Mouse (Mus musculus) frontal cortex, adult (tissue): ENCODE data around the gene Il18.
A peak's percentile ranks its signal among the peaks of the same experiment; 100 is the strongest.

Experiments
- ATAC-seq: cut with Nextera tagmentation; 2 replicates; pipeline ENCODE4 v1.9.2; 2017; ENCODE audit warnings: mild to moderate bottlenecking, moderate library complexity, mixed read lengths; ENCODE audit not compliant: low TSS enrichment

Il18 gene

GRCm38 (mm10) chr9:50553547-50553946, 1.1 kb upstream of the Il18 start:
- ATAC-seq = no peak

DNA sequence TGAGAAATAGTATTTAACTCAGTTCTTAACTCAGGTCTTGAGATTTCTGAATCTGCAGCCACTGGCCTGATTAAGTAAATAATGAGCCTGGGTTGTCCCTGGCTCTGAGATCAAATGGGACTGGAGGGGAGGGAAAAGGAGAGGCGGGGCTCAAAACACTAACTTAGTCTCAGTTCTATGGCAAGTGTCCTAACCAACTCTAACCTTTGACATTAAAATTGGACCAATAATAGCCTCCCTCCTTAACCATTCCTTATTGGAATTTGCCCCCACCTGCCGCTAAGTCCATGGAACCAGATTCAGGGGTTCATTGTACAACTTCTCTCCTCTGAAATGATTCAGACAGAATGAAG, 443 bp downstream of the Il18 start, which contains the start of gene Bco2:
Gene Bco2 (minus strand): TSS at position 88 of the 353 bp plus-strand sequence.
- peak; percentile 36 for ATAC-seq

GRCm38 (mm10) chr9:50561145-50561917, 6.7 kb downstream of the Il18 start, which contains the start of gene Tex12:
Tex12 (minus strand) TSS chr9:50561325.
- ATAC-seq = no peak

DNA sequence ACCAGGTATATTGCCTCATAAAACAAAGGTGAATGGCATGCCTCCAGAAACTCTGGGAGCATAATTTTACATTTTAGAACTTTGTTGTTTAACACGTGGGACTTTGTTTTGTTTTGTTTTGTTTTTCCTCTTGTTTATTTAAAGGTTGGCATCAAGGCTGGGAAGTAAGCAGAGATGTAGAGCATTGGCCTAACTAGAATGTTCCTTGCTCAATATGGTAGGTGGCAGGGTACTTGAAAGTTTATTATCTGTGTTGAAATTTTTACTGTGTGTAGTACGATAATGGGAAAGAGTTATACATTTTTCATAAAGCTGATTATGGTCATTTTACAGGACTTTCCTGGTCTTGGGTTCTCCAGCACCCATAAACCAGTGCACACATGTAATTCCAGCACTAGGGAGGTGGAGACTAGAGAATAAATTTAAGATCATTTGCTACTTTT, 7.3 kb downstream of the Il18 start:
- ATAC-seq = no peak

GRCm38 (mm10) chr9:50565173-50565572, 10.5 kb downstream of the Il18 start:
- no peak for ATAC-seq

DNA sequence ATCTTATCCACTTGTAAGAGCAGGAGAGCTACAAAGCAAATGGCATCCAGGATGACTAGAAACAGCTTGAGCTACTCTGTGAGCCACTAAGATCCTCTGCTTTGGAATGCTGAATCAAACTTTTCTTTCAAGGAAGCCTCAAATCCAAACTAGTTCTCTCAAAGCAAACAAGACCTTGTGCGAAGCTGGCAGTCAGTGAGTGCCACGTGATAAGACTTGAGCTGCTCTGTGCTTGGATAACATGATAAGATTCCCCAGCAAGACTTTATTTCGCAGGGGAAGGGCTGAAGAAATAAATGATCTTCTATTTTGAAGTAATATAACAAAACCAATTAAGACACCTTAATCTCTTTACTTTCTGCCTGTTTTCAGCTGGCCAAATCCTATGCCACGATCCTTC, 11.3 kb downstream of the Il18 start:
- ATAC-seq = no peak

DNA sequence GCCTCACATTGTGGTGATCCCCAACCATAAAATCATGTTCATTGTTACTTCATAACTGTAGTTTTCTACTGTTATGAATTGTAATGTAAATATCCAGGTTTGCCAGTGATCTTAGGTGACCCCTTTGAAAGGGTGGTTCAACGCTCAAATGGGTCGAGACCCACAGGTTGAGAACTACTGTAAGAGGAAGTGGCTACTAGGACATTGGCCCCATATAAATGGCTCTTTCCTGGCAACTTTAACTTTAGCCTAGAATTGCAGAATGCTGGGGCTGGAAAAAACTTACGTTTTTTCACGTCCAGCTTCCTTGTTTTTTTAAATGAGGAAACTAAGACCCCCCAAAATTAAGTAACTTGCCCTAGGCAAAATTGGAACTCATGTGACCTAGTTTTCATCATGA, 12.7 kb downstream of the Il18 start:
- ATAC-seq = no peak

GRCm38 (mm10) chr9:50567881-50568280, 13.3 kb downstream of the Il18 start:
- no peak for ATAC-seq

DNA sequence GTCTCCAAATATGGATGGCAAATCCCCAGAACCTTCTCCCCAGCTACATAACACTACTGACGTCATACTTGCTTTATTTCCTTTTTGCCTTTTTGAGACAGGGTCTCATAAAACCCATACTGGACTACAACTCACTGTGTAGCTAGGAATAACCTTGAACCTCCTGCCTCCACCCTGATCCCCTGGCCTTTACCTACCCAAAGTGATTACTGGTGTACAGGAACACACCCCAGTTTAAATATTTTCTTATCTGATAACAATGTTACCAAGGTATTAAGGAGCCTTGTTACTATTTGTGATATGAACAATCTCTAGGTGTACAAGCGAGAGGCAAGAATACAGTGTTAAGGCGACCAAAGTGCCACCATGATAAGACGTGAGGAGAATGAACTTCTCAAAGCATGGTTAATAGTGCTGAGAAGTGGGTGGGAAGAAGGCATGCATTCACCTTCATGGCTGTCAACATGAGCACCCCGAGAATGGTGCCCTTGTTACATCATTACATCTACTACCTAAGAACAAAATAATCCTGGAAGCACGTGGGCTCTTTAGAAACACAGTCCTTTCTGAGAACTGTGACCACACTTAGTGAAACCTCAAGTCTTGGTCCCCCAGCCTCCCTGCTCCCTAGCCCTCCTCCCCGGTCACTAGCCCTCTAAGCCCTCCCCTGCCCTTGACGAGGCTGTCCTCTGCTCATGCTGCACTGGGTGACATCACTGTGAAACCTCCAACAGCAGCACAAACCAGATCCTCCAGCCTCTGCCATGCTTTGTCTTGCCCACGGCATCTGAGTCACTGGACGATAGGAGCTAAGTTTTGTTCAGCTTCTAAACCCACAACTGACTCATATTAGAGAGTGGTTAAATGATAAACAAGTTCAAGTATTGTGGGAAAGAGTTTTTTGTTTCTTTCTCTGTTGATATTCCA, 15.2 kb downstream of the Il18 start:
- no peak for ATAC-seq

DNA sequence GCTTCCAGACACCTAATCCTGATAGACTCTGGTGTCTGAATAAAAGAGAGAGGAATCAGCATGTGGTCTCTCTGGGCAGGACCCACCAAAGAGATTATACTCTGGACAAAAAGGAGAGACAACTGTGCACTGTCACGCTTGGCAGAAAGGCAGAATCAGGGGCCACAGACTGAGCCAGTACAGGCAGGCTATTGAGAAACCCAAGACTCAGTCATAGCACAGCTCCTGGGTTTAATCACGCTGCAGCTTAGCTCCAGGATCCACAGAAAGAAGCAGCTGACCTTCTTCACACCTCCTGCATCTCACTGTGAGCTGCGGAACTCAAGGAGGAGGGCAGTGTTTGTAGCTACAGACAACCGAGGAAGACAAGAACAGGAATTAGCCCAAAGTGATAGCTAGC, 25.7 kb downstream of the Il18 start:
- no peak for ATAC-seq

DNA sequence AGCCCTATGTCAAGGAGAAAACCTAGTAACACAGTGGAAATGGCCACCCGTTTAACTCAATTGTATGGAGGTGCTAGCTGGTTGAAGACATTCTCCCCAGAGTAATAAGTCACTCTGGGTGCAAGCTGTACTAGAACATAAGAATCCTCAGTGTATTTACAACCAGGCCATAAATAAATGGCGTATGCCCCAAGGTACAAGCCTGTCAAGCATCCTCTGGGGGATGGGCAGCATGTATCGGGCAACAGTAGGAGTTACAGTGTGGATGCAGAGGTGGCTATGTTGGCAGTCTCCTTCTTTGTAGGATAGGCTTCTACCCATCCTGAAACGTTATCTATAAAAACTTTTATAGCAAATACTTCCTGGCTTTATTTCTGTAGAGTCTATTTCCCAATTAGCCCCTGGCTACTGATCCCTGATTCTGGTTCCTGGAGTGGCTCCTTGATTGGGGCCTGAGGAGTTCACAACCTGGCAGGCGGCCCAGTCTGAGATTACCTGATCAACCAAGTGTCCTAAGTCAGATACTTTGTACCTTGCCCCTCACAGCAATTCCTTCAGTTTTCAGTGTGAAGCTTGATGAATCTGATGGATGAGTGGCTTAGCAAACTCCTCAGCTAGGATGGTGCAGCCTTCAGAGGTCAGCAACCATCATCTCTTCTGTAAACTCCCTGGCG, 30.7 kb downstream of the Il18 start:
- no peak for ATAC-seq

DNA sequence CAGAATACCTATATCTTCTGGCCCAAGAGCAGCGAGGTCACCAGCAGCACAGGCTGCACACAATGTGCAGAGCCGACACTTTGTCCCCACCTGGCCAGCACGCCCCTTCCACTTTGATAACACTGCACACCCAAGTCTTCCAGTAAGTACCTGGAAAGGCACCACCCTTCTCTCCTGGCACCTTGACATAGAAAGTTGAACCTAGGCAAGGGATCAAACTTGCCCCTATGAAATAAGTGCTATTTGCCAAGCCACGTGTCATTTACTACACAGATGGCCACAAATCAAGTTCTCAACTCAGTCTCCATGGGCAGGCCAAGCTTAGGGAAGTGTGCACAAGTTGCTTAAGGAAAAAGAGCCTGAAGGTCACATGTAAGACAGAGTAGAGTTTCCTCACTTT, 32.3 kb downstream of the Il18 start:
- ATAC-seq = no peak

- peak; percentile 20; the same call in 1 of the 2 replicates for ATAC-seq
These were observed 36.4 kb downstream of the Il18 start for GRCm38 (mm10) chr9:50590856-50591518.

DNA sequence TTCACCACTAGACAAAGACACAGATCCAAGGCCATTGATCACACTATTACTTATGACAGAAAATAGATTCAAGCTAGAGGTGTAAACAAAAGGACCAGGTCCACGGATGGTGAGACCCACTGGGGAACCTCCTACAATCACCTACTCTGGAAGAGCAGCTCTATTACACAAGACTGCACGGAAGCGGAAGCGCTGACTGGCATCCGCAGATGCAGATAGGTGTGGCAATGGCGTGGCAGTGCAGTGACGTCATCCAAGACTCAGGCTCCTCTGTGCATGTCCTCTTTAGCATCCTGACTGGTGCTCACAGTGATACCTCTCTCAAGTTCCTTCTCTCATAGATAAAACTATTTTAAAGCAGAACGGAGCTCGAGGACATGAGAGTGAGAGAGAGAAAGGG, 38.3 kb downstream of the Il18 start:
- no peak for ATAC-seq

DNA sequence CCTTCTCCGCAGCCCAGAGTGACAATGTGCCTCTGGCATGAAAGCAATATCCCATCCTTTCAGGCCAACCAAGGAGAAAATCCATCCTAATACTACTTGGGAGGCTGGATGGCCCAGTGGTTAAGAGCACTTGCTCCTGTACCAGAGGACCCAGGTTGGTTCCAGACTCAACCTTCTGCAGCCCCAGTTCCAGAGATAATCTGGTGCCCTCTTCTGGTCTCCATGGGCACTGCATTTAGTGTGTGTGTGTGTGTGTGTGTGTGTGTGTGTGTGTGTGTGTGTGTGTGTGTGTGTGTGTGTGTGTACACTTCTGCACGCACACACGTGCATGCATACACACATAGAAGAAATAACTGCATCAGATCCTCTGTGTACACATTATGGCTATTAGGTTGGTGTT, 38.9 kb downstream of the Il18 start:
- no peak for ATAC-seq

- no peak for ATAC-seq
These were observed 40.3 kb downstream of the Il18 start for GRCm38 (mm10) chr9:50594794-50595417.

DNA sequence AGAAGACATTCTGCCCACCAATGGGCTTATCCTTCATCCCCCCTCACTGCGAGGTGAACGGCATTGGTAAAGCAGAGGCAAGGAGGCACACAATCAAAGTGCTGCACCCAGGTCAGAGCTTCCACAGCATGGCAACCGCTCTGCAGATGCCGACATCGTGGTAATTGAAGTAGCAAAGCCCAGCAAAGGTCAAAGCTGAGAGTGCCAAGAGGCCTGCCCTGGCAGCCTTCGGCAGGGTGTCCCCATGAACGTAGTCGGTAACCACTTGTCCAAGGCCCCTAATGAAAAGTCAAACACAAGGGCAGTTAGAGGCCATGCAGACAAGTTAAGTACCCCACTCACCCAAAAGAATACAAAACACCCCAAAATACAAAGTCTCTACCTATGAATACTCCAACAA, 42.3 kb downstream of the Il18 start:
- no peak for ATAC-seq

- ATAC-seq = no peak
These were observed 46.9 kb downstream of the Il18 start for GRCm38 (mm10) chr9:50601536-50601935.

GRCm38 (mm10) chr9:50602055-50602845, 47.6 kb downstream of the Il18 start:
- ATAC-seq = no peak
